Mouse (Mus musculus): ENCODE results near the gene Xbp1. TPM values are rescaled to one million over a fixed set of nuclear protein-coding genes. Genes with fewer than 3 reads are reported as not detected.
"Not testable (repeated sequence)": the region's sequence is repeated elsewhere in the genome, so short reads cannot be mapped to it uniquely, and the experiment has no call there.

The Xbp1 gene
- polyA plus RNA-seq, 1 experiment from 2014 or later: 149 TPM

GRCm38 (mm10) chr11:5530172-5530571 lies 9.7 kb downstream of the Xbp1 start:
- Histone ChIP-seq H3K4me2 (no peak overlapping the region), H3K27ac (ENCODE audit: low read depth, low read length) (no peak overlapping the region), H3K27me3 (replicated peaks; ENCODE audit: control insufficient read depth, insufficient read depth, low read length) (no peaks in the 10 kb centered on the region), H3K36me3 (ENCODE audit: control insufficient read depth, insufficient read depth, low read length) (peaks cover 41% of the 10 kb centered on the region), H3K9me3 (ENCODE audit: control insufficient read depth, low read length) (no peaks in the 10 kb centered on the region), H3K9ac (ENCODE audit: low read depth, low read length) (no peak overlapping the region), H3K4me1 (replicated peaks; ENCODE audit: control insufficient read depth, insufficient read depth, low read length) (no peaks in the 10 kb centered on the region), H3K4me3 (ENCODE audit: low read depth, low read length) (no peak overlapping the region)
- DNase-seq (ENCODE audit: low spot score) (no peak), ATAC-seq (replicated peaks; ENCODE audit: low FRiP score) (no peak)
- WGBS: 83% methylated on average over 5 of the region's 5 CpGs

- H3K36me3 ChIP-seq (ENCODE audit: control insufficient read depth, insufficient read depth, low read length): peaks cover 40% of the 10 kb centered on the region
- H3K4me1 ChIP-seq (replicated peaks; ENCODE audit: control insufficient read depth, insufficient read depth, low read length): no peaks in the 10 kb centered on the region
- WGBS: 68% methylated on average over 6 of the region's 6 CpGs
Observed at GRCm38 (mm10) chr11:5530717-5531116, 10.3 kb downstream of the Xbp1 start.

GRCm38 (mm10) chr11:5533108-5533507 lies 12.6 kb downstream of the Xbp1 start:
- WGBS: 89% methylated on average over 5 of the region's 5 CpGs
- DNase-seq (ENCODE audit: low spot score) (no peak), ATAC-seq (replicated peaks; ENCODE audit: low FRiP score) (peak; percentile 36)
- peaks cover 39% of the 10 kb centered on the region for H3K36me3 ChIP-seq (ENCODE audit: control insufficient read depth, insufficient read depth, low read length)
- H3K27ac ChIP-seq (ENCODE audit: low read depth, low read length): no peak overlapping the region
- no peaks in the 10 kb centered on the region for H3K9me3 ChIP-seq (ENCODE audit: control insufficient read depth, low read length)
- no peak overlapping the region for H3K4me3 ChIP-seq (ENCODE audit: low read depth, low read length)
- no peaks in the 10 kb centered on the region for H3K27me3 ChIP-seq (replicated peaks; ENCODE audit: control insufficient read depth, insufficient read depth, low read length)
- H3K4me1 ChIP-seq (replicated peaks; ENCODE audit: control insufficient read depth, insufficient read depth, low read length): no peaks in the 10 kb centered on the region
- H3K4me2 ChIP-seq: no peak overlapping the region
- H3K9ac ChIP-seq (ENCODE audit: low read depth, low read length): no peak overlapping the region

More at GRCm38 (mm10) chr11:5530717-5531116, 10.3 kb downstream of the Xbp1 start:
- no peaks in the 10 kb centered on the region for H3K9me3 ChIP-seq (ENCODE audit: control insufficient read depth, low read length)
- DNase-seq (ENCODE audit: low spot score) (no peak), ATAC-seq (replicated peaks; ENCODE audit: low FRiP score) (no peak)
- no peak overlapping the region for H3K9ac ChIP-seq (ENCODE audit: low read depth, low read length)
- H3K4me2 ChIP-seq: no peak overlapping the region
- H3K27ac ChIP-seq (ENCODE audit: low read depth, low read length): no peak overlapping the region
- no peak overlapping the region for H3K4me3 ChIP-seq (ENCODE audit: low read depth, low read length)
- H3K27me3 ChIP-seq (replicated peaks; ENCODE audit: control insufficient read depth, insufficient read depth, low read length): no peaks in the 10 kb centered on the region

GRCm38 (mm10) chr11:5537454-5537853 lies 17.0 kb downstream of the Xbp1 start:
- not testable (repeated sequence) for H3K9me3 ChIP-seq (ENCODE audit: control insufficient read depth, low read length); DNase-seq (ENCODE audit: low spot score); H3K4me2 ChIP-seq; ATAC-seq (replicated peaks; ENCODE audit: low FRiP score); H3K9ac ChIP-seq (ENCODE audit: low read depth, low read length); H3K27me3 ChIP-seq (replicated peaks; ENCODE audit: control insufficient read depth, insufficient read depth, low read length); H3K27ac ChIP-seq (ENCODE audit: low read depth, low read length); H3K4me3 ChIP-seq (ENCODE audit: low read depth, low read length)
- H3K36me3 ChIP-seq (ENCODE audit: control insufficient read depth, insufficient read depth, low read length): peaks cover 26% of the 10 kb centered on the region
- WGBS: 89% methylated on average over 4 of the region's 4 CpGs
- peaks cover 18% of the 10 kb centered on the region for H3K4me1 ChIP-seq (replicated peaks; ENCODE audit: control insufficient read depth, insufficient read depth, low read length)

- H3K27ac ChIP-seq (ENCODE audit: low read depth, low read length): no peak overlapping the region
- WGBS: 52% methylated on average over 4 of the region's 4 CpGs
- H3K4me3 ChIP-seq (ENCODE audit: low read depth, low read length): peak overlapping the region; percentile 88
- DNase-seq (ENCODE audit: low spot score) (no peak), ATAC-seq (replicated peaks; ENCODE audit: low FRiP score) (no peak)
- H3K9ac ChIP-seq (ENCODE audit: low read depth, low read length): peak overlapping the region; percentile 87; the same call in 1 of the 2 replicates
- no peaks in the 10 kb centered on the region for H3K9me3 ChIP-seq (ENCODE audit: control insufficient read depth, low read length)
- peaks cover 6% of the 10 kb centered on the region; the same call in 1 of the 2 replicates for H3K36me3 ChIP-seq (ENCODE audit: control insufficient read depth, insufficient read depth, low read length)
- H3K4me1 ChIP-seq (replicated peaks; ENCODE audit: control insufficient read depth, insufficient read depth, low read length): peaks cover 21% of the 10 kb centered on the region
- peak overlapping the region; percentile 91 for H3K4me2 ChIP-seq
- H3K27me3 ChIP-seq (replicated peaks; ENCODE audit: control insufficient read depth, insufficient read depth, low read length): no peaks in the 10 kb centered on the region
Observed at GRCm38 (mm10) chr11:5540331-5540730, 19.9 kb downstream of the Xbp1 start.

GRCm38 (mm10) chr11:5541230-5541798 lies 20.9 kb downstream of the Xbp1 start:
- H3K27ac ChIP-seq (ENCODE audit: low read depth, low read length): peak overlapping the region; percentile 78
- H3K9ac ChIP-seq (ENCODE audit: low read depth, low read length): peak overlapping the region; percentile 87
- H3K4me3 ChIP-seq (ENCODE audit: low read depth, low read length): peak overlapping the region; percentile 88
- DNase-seq (ENCODE audit: low spot score): no peak
- peak overlapping the region; percentile 91 for H3K4me2 ChIP-seq
- no peaks in the 10 kb centered on the region for H3K9me3 ChIP-seq (ENCODE audit: control insufficient read depth, low read length)
- no peaks in the 10 kb centered on the region for H3K27me3 ChIP-seq (replicated peaks; ENCODE audit: control insufficient read depth, insufficient read depth, low read length)
- peaks cover 21% of the 10 kb centered on the region for H3K4me1 ChIP-seq (replicated peaks; ENCODE audit: control insufficient read depth, insufficient read depth, low read length)
- H3K36me3 ChIP-seq (ENCODE audit: control insufficient read depth, insufficient read depth, low read length): peaks cover 6% of the 10 kb centered on the region; the same call in 1 of the 2 replicates
- no peak for ATAC-seq (replicated peaks; ENCODE audit: low FRiP score)
- WGBS: 2% methylated on average over 28 of the region's 28 CpGs

- peak within 1 kb of the TSS; percentile 78 for H3K27ac ChIP-seq (ENCODE audit: low read depth, low read length)
- peak within 1 kb of the TSS; percentile 87 for H3K9ac ChIP-seq (ENCODE audit: low read depth, low read length)
- peak; percentile 100 for ATAC-seq (replicated peaks; ENCODE audit: low FRiP score)
Observed at GRCm38 (mm10) chr11:5541799-5542481, 21.5 kb downstream of the Xbp1 start, which contains the start of gene Ccdc117. Gene Ccdc117 (minus strand): TSS chr11:5542187.

GRCm38 (mm10) chr11:5542482-5543185 lies 22.2 kb downstream of the Xbp1 start:
- no peak overlapping the region; the same call in 1 of the 2 replicates for H3K4me3 ChIP-seq (ENCODE audit: low read depth, low read length)
- no peak overlapping the region for H3K9ac ChIP-seq (ENCODE audit: low read depth, low read length)
- 42% methylated on average over 5 of the region's 5 CpGs for WGBS
- H3K27ac ChIP-seq (ENCODE audit: low read depth, low read length): no peak overlapping the region
- no peaks in the 10 kb centered on the region for H3K9me3 ChIP-seq (ENCODE audit: control insufficient read depth, low read length)
- no peaks in the 10 kb centered on the region for H3K27me3 ChIP-seq (replicated peaks; ENCODE audit: control insufficient read depth, insufficient read depth, low read length)
- H3K4me1 ChIP-seq (replicated peaks; ENCODE audit: control insufficient read depth, insufficient read depth, low read length): peaks cover 21% of the 10 kb centered on the region
- peaks cover 6% of the 10 kb centered on the region; the same call in 1 of the 2 replicates for H3K36me3 ChIP-seq (ENCODE audit: control insufficient read depth, insufficient read depth, low read length)
- ATAC-seq (replicated peaks; ENCODE audit: low FRiP score): no peak
- H3K4me2 ChIP-seq: peak overlapping the region; percentile 91
- DNase-seq (ENCODE audit: low spot score): no peak

More at GRCm38 (mm10) chr11:5541799-5542481, 21.5 kb downstream of the Xbp1 start, which contains the start of gene Ccdc117:
- under 1% methylated on average over 63 of the region's 65 CpGs for WGBS
- H3K36me3 ChIP-seq (ENCODE audit: control insufficient read depth, insufficient read depth, low read length): peaks cover 6% of the 10 kb centered on the region; the same call in 1 of the 2 replicates
- no peaks in the 10 kb centered on the region for H3K9me3 ChIP-seq (ENCODE audit: control insufficient read depth, low read length)
- peak; percentile 90 for DNase-seq (ENCODE audit: low spot score)
- no peaks in the 10 kb centered on the region for H3K27me3 ChIP-seq (replicated peaks; ENCODE audit: control insufficient read depth, insufficient read depth, low read length)
- H3K4me3 ChIP-seq (ENCODE audit: low read depth, low read length): peak within 1 kb of the TSS; percentile 88
- peak within 1 kb of the TSS; percentile 91 for H3K4me2 ChIP-seq
- peaks cover 21% of the 10 kb centered on the region for H3K4me1 ChIP-seq (replicated peaks; ENCODE audit: control insufficient read depth, insufficient read depth, low read length)

Data from liver, embryonic 11.5 days (tissue).